Mouse (Mus musculus): Measurements from ENCODE around the gene Marc1.

Marc1 gene

DNA sequence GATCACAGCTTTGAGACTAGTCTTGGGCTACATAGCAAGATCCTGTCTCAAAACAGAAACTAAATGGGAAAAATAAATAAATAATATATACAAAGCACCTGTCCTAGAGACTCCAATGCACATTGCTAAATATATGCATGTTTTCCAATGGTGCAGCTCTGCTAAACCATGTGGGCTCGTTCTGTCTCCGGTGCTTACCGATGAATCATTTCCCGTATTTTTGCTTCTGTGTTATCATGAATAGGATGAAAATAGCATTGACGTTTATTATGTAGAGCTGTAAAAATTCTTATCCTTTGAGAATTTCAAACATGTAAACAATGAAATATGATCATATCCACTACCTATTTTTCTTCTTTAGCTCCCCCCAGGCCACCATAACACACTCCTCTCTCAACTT, 58.4 kb downstream of the Marc1 start:
- no peak for DNase-seq

GRCm38 (mm10) chr1:184750114-184750664, 60.9 kb downstream of the Marc1 start:
- DNase-seq, result no peak

DNA sequence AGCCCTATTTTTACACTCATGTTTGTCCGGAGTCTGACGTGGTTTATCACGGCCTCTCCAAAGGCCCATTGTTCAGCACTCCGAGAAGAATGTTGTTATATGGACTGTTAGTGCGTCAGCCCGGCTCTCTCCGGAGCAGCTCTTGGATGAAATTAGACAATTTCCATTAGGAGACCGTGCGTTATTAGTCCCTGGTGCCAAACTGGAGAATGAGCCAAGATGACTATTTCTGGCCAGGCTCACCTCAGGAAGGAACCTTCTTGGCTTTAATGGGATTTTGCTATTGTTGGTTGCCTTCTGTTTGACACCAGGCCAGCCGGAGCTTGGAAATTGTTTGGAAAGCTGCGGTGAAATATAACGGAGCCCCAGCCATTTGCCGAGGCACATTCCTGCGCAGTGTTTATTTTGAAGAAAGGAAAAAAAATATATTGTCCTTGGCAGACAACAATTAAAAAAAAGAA, 62.4 kb downstream of the Marc1 start:
- DNase-seq, result no peak

DNA sequence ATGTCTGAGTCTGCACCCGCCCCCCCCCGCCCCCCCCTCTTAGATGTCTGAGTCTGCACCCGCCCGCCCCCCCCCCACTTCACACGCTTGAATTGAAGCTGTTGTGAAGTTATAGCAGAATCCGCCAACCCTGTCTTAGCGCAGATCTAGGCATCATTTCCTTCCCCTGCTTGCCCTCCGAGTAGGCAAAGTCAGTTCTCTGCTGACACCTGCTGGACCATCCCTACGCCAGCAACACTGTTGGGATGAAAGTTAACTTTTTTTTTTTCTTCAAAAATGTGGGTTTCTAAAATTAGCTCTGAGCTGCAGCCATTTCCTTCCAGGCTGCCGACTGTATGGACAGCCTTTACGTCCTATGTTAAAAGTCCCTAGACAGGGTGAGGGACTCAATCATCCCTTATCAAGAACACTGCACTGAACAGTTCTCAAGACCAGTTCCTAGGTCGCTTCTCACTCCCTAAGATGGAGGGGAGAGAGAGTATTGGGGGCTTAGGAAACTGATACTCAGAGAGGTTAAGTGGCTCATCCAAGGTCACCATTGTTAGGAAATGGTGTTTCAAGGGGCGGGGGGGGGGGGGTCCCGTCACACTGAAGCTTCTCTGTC, 73.1 kb downstream of the Marc1 start:
- peak; percentile 71 to 76 for DNase-seq

GRCm38 (mm10) chr1:184737228-184737627, 73.9 kb downstream of the Marc1 start:
- DNase-seq, result no peak
